In the genomic region with DNA sequence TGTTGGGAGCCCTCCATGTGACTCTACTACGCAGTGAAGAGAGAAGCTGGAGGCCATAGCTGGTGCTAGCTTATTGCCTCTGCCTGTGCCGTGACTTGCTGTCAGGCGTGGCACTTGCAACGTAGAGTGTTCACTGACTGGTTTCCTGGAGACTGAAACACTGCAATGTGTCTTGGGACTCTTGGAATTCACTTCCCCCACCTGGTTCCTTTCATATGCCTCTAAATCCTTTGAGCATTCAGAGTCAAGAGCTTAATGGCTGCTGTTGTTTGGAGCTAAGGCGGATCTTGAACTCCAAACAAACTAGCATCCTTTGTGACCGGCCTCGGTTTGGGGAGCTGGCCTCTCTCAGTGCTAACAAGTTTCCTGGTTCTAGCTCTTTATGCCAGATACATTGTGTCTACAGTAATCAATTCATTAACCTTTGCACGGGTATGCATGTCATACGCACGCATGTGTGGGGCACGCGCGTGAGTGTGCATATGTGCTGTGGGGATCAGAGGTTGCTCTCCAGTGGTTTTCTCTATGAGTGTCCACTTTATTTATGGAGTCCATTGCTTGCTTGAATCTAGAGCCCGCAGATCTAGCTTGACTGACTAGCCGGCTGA, we compare ENCODE assay signal across 23 mouse cellular contexts. TPM values are rescaled to one million over a fixed set of nuclear protein-coding genes. Genes with fewer than 3 reads are reported as not detected.
"Had no signal": no experiment of that assay in that cellular context is flagged by ENCODE, and none has a peak within 500 bp of the region (broad histone marks: within the 10 kb centered on the region; RNA-seq: fewer than 3 reads in every experiment).

No protein-coding gene starts in this region.

- H3K4me2 ChIP-seq: lung, embryonic 14.5 days; midbrain, embryonic 12.5 days; neural tube, embryonic 12.5 days; stomach, embryonic 15.5 days had no signal

- H3K9me3 ChIP-seq: megakaryocyte, embryonic 14.5 days; midbrain, embryonic 12.5 days; neural tube, embryonic 12.5 days; stomach, embryonic 15.5 days had no signal

- H3K36me3 ChIP-seq: midbrain, embryonic 12.5 days; neural tube, embryonic 12.5 days; stomach, embryonic 15.5 days had no signal

- H3K4me3 ChIP-seq: megakaryocyte, embryonic 14.5 days; midbrain, embryonic 12.5 days; neural tube, embryonic 12.5 days; stomach, embryonic 15.5 days had no signal

- H3K27me3 ChIP-seq: midbrain, embryonic 12.5 days; neural tube, embryonic 12.5 days; stomach, embryonic 15.5 days had no signal

- ATAC-seq: midbrain, embryonic 16.5 days had no signal

- H3K4me1 ChIP-seq: megakaryocyte, embryonic 14.5 days; midbrain, embryonic 12.5 days; neural tube, embryonic 12.5 days; stomach, embryonic 15.5 days had no signal

- DNase-seq: lung, adult 18-20 months; lung, embryonic 14.5 days; lung, postnatal 10 days; lung, postnatal 36 days; midbrain, embryonic 14.5 days; right cerebral cortex, postnatal 14 days; thymus, adult 2 months; thymus, postnatal 25 days; thymus, postnatal 4 days had no signal

- H3K27ac ChIP-seq: liver, embryonic 14.5 days; macrophage; midbrain, embryonic 12.5 days; neural tube, embryonic 12.5 days; stomach, embryonic 15.5 days; stomach, postnatal 0 days had no signal

- H3K9ac ChIP-seq: liver, embryonic 14.5 days; lung, embryonic 14.5 days; midbrain, embryonic 12.5 days; neural tube, embryonic 12.5 days; stomach, embryonic 15.5 days had no signal

RNA-seq across cellular contexts. Expression of gene Cfap58, which starts 48.2 kb away (rescaled TPM):
- total RNA-seq: megakaryocyte progenitor cell, adult 5-6 weeks; monocyte, adult 5-6 weeks; neutrophil, adult 5-6 weeks had no signal
- polyA plus RNA-seq: liver, embryonic 14.5 days; liver, embryonic 16.5 days; lung, embryonic 14.5 days; macrophage; spleen, adult 2 months; stomach, embryonic 15.5 days; stomach, postnatal 0 days; urinary bladder, adult 2 months had no signal
